Mouse (Mus musculus): ENCODE data around the gene Trappc4.

DNA sequence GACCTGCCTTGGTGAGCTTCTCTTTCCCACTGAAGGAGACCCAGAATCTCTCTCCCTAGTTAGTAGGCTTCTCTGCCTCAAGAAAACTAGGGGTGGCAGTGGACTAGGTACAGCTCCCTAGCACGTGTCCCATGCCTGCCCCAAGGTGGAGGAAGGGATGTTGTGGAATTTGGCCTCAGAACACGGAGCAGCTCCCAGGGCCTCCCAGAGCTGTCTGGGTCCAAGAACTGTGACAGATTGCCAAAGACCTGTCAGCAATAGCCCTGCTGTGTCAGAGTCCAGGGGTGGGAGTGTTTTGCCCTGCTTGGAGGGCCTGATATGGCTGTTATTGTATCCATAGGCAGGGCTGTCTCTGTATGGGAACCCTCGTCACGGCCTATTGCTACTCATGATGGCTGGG is 6.3 kb downstream of the Trappc4 start:
- no peak for TF ChIP-seq CTCF (IDR thresholded peaks at IDR 0.05; ENCODE audit: extremely low read depth, insufficient read depth, low read length)
- TF ChIP-seq POLR2A (IDR thresholded peaks at IDR 0.05; ENCODE audit: extremely low read depth, insufficient read depth, low read length) = no peak

Measured in cortical plate, adult 2 months (tissue).